Mouse (Mus musculus): ENCODE data around the gene Hspb9. TPM values are rescaled to one million over a fixed set of nuclear protein-coding genes. Genes with fewer than 3 reads are reported as not detected.

Gene Hspb9
- not detected in 2 replicates for polyA plus RNA-seq (2014; fragmentation: Nextera tagmentation; extraction: Ambion mirVana)

- Histone ChIP-seq H3K9ac (ENCODE audit: low read length) (peak within 1 kb of the TSS; percentile 65), H3K4me3 (ENCODE audit: control insufficient read depth in 1 of 2, insufficient read depth in 1 of 2, low read depth in 1 of 2, low read length in 2 of 2) (peak within 1 kb of the TSS; percentile 27 to 33), H3K4me2 (ENCODE audit: low read length) (peak within 1 kb of the TSS; percentile 68), H3K9me3 (ENCODE audit: control insufficient read depth, low read length) (no peaks in the 10 kb centered on the region), H3K4me1 (ENCODE audit: control insufficient read depth in 2 of 2, insufficient read depth in 2 of 2, low read length in 2 of 2) (peaks cover 19 to 25% of the 10 kb centered on the region in 2 experiments), H3K27ac (replicated peaks in 1 of 2; ENCODE audit: control insufficient read depth in 1 of 2, insufficient read depth in 1 of 2, low read depth in 2 of 2, low read length in 2 of 2) (peak within 1 kb of the TSS; percentile 61 to 72), H3K36me3 (ENCODE audit: control insufficient read depth, insufficient read depth, low read length) (peaks cover 60% of the 10 kb centered on the region), H3K27me3 (ENCODE audit: control insufficient read depth, insufficient read depth, low read length) (no peaks in the 10 kb centered on the region)
- ATAC-seq (ENCODE audit: insufficient number of reproducible peaks, insufficient read depth, low FRiP score, low read depth): 0 out of 2 replicates have a peak, but pooled peaks have one; percentile 8
- WGBS: 5% methylated on average over 38 of the region's 38 CpGs
These were observed at the start of gene Hspb9 for GRCm38 (mm10) chr11:100713735-100714533. Hspb9 (plus strand) TSS chr11:100713850.

GRCm38 (mm10) chr11:100671049-100671448 is 42.6 kb upstream of the Hspb9 start:
- Histone ChIP-seq H3K9me3 (ENCODE audit: control insufficient read depth, low read length) (peaks cover 3% of the 10 kb centered on the region; the same call in 1 of the 2 replicates), H3K4me1 (ENCODE audit: control insufficient read depth in 2 of 2, insufficient read depth in 2 of 2, low read length in 2 of 2) (peaks cover 11 to 15% of the 10 kb centered on the region in 2 experiments; a peak in 3 of 4 replicates), H3K36me3 (ENCODE audit: control insufficient read depth, insufficient read depth, low read length) (no peaks in the 10 kb centered on the region), H3K27ac (replicated peaks in 1 of 2; ENCODE audit: control insufficient read depth in 1 of 2, insufficient read depth in 1 of 2, low read depth in 2 of 2, low read length in 2 of 2) (no peak overlapping the region), H3K4me2 (ENCODE audit: low read length) (no peak overlapping the region), H3K27me3 (ENCODE audit: control insufficient read depth, insufficient read depth, low read length) (peaks cover 17% of the 10 kb centered on the region; the same call in 1 of the 2 replicates), H3K9ac (ENCODE audit: low read length) (no peak overlapping the region), H3K4me3 (ENCODE audit: control insufficient read depth in 1 of 2, insufficient read depth in 1 of 2, low read depth in 1 of 2, low read length in 2 of 2) (no peak overlapping the region)
- WGBS: 77% methylated on average over 1 of the region's 1 CpGs
- no peak for ATAC-seq (ENCODE audit: insufficient number of reproducible peaks, insufficient read depth, low FRiP score, low read depth)

- Histone ChIP-seq H3K4me3 (ENCODE audit: control insufficient read depth in 1 of 2, insufficient read depth in 1 of 2, low read depth in 1 of 2, low read length in 2 of 2) (no peak overlapping the region), H3K9ac (ENCODE audit: low read length) (no peak overlapping the region), H3K27me3 (ENCODE audit: control insufficient read depth, insufficient read depth, low read length) (peaks cover 17% of the 10 kb centered on the region; the same call in 1 of the 2 replicates), H3K9me3 (ENCODE audit: control insufficient read depth, low read length) (peaks cover 3% of the 10 kb centered on the region; the same call in 1 of the 2 replicates), H3K36me3 (ENCODE audit: control insufficient read depth, insufficient read depth, low read length) (no peaks in the 10 kb centered on the region), H3K4me2 (ENCODE audit: low read length) (no peak overlapping the region), H3K27ac (replicated peaks in 1 of 2; ENCODE audit: control insufficient read depth in 1 of 2, insufficient read depth in 1 of 2, low read depth in 2 of 2, low read length in 2 of 2) (no peak overlapping the region), H3K4me1 (ENCODE audit: control insufficient read depth in 2 of 2, insufficient read depth in 2 of 2, low read length in 2 of 2) (peaks cover 11 to 15% of the 10 kb centered on the region in 2 experiments; a peak in 3 of 4 replicates)
- WGBS: 2% methylated on average over 2 of the region's 2 CpGs
- no peak for ATAC-seq (ENCODE audit: insufficient number of reproducible peaks, insufficient read depth, low FRiP score, low read depth)
These were observed 41.7 kb upstream of the Hspb9 start for GRCm38 (mm10) chr11:100671956-100672355.

- no peak for ATAC-seq (ENCODE audit: insufficient number of reproducible peaks, insufficient read depth, low FRiP score, low read depth)
- H3K4me3 ChIP-seq (ENCODE audit: control insufficient read depth in 1 of 2, insufficient read depth in 1 of 2, low read depth in 1 of 2, low read length in 2 of 2): peak overlapping the region in 1 of 2 experiments; percentile 6; a peak in 2 of 4 replicates
- peak overlapping the region; percentile 50 for H3K4me2 ChIP-seq (ENCODE audit: low read length)
These were observed 40.5 kb upstream of the Hspb9 start for GRCm38 (mm10) chr11:100673169-100673568.

GRCm38 (mm10) chr11:100677810-100678209 is 35.8 kb upstream of the Hspb9 start:
- Histone ChIP-seq H3K4me2 (ENCODE audit: low read length) (no peak overlapping the region), H3K4me3 (ENCODE audit: control insufficient read depth in 1 of 2, insufficient read depth in 1 of 2, low read depth in 1 of 2, low read length in 2 of 2) (no peak overlapping the region), H3K9me3 (ENCODE audit: control insufficient read depth, low read length) (no peaks in the 10 kb centered on the region), H3K27ac (replicated peaks in 1 of 2; ENCODE audit: control insufficient read depth in 1 of 2, insufficient read depth in 1 of 2, low read depth in 2 of 2, low read length in 2 of 2) (no peak overlapping the region), H3K36me3 (ENCODE audit: control insufficient read depth, insufficient read depth, low read length) (no peaks in the 10 kb centered on the region), H3K27me3 (ENCODE audit: control insufficient read depth, insufficient read depth, low read length) (peaks cover 10% of the 10 kb centered on the region; the same call in 1 of the 2 replicates), H3K4me1 (ENCODE audit: control insufficient read depth in 2 of 2, insufficient read depth in 2 of 2, low read length in 2 of 2) (peaks cover 3 to 10% of the 10 kb centered on the region in 2 experiments; a peak in 3 of 4 replicates), H3K9ac (ENCODE audit: low read length) (no peak overlapping the region)
- WGBS: 41% methylated on average over 7 of the region's 7 CpGs
- ATAC-seq (ENCODE audit: insufficient number of reproducible peaks, insufficient read depth, low FRiP score, low read depth): no peak

More at GRCm38 (mm10) chr11:100673169-100673568, 40.5 kb upstream of the Hspb9 start:
- H3K27me3 ChIP-seq (ENCODE audit: control insufficient read depth, insufficient read depth, low read length): peaks cover 17% of the 10 kb centered on the region; the same call in 1 of the 2 replicates
- H3K27ac ChIP-seq (replicated peaks in 1 of 2; ENCODE audit: control insufficient read depth in 1 of 2, insufficient read depth in 1 of 2, low read depth in 2 of 2, low read length in 2 of 2): no peak overlapping the region
- WGBS: 3% methylated on average over 21 of the region's 23 CpGs
- H3K36me3 ChIP-seq (ENCODE audit: control insufficient read depth, insufficient read depth, low read length): no peaks in the 10 kb centered on the region
- H3K9ac ChIP-seq (ENCODE audit: low read length): peak overlapping the region; percentile 59; the same call in 1 of the 2 replicates
- H3K9me3 ChIP-seq (ENCODE audit: control insufficient read depth, low read length): peaks cover 3% of the 10 kb centered on the region; the same call in 1 of the 2 replicates
- H3K4me1 ChIP-seq (ENCODE audit: control insufficient read depth in 2 of 2, insufficient read depth in 2 of 2, low read length in 2 of 2): peaks cover 11 to 15% of the 10 kb centered on the region in 2 experiments; a peak in 3 of 4 replicates

GRCm38 (mm10) chr11:100681826-100682225 is 31.8 kb upstream of the Hspb9 start:
- 68% methylated on average over 5 of the region's 5 CpGs for whole genome bisulfite sequencing

GRCm38 (mm10) chr11:100682526-100682925 is 31.1 kb upstream of the Hspb9 start:
- Histone ChIP-seq H3K27ac (replicated peaks in 1 of 2; ENCODE audit: control insufficient read depth in 1 of 2, insufficient read depth in 1 of 2, low read depth in 2 of 2, low read length in 2 of 2) (no peak overlapping the region), H3K4me2 (ENCODE audit: low read length) (no peak overlapping the region), H3K4me1 (ENCODE audit: control insufficient read depth in 2 of 2, insufficient read depth in 2 of 2, low read length in 2 of 2) (peaks cover 0 to 3% of the 10 kb centered on the region in 2 experiments; a peak in 1 of 4 replicates), H3K27me3 (ENCODE audit: control insufficient read depth, insufficient read depth, low read length) (no peaks in the 10 kb centered on the region), H3K36me3 (ENCODE audit: control insufficient read depth, insufficient read depth, low read length) (no peaks in the 10 kb centered on the region), H3K9me3 (ENCODE audit: control insufficient read depth, low read length) (no peaks in the 10 kb centered on the region), H3K4me3 (ENCODE audit: control insufficient read depth in 1 of 2, insufficient read depth in 1 of 2, low read depth in 1 of 2, low read length in 2 of 2) (no peak overlapping the region), H3K9ac (ENCODE audit: low read length) (no peak overlapping the region)
- 79% methylated on average over 5 of the region's 5 CpGs for WGBS
- no peak for ATAC-seq (ENCODE audit: insufficient number of reproducible peaks, insufficient read depth, low FRiP score, low read depth)

More at GRCm38 (mm10) chr11:100681826-100682225, 31.8 kb upstream of the Hspb9 start:
- no peak overlapping the region; the same call in 1 of the 2 replicates for H3K9ac ChIP-seq (ENCODE audit: low read length)
- H3K27me3 ChIP-seq (ENCODE audit: control insufficient read depth, insufficient read depth, low read length): no peaks in the 10 kb centered on the region
- H3K36me3 ChIP-seq (ENCODE audit: control insufficient read depth, insufficient read depth, low read length): no peaks in the 10 kb centered on the region
- no peak overlapping the region for H3K4me3 ChIP-seq (ENCODE audit: control insufficient read depth in 1 of 2, insufficient read depth in 1 of 2, low read depth in 1 of 2, low read length in 2 of 2)
- peaks cover 0 to 3% of the 10 kb centered on the region in 2 experiments; a peak in 1 of 4 replicates for H3K4me1 ChIP-seq (ENCODE audit: control insufficient read depth in 2 of 2, insufficient read depth in 2 of 2, low read length in 2 of 2)
- H3K4me2 ChIP-seq (ENCODE audit: low read length): no peak overlapping the region
- ATAC-seq (ENCODE audit: insufficient number of reproducible peaks, insufficient read depth, low FRiP score, low read depth): no peak
- no peaks in the 10 kb centered on the region for H3K9me3 ChIP-seq (ENCODE audit: control insufficient read depth, low read length)
- no peak overlapping the region for H3K27ac ChIP-seq (replicated peaks in 1 of 2; ENCODE audit: control insufficient read depth in 1 of 2, insufficient read depth in 1 of 2, low read depth in 2 of 2, low read length in 2 of 2)
